Mouse (Mus musculus): ENCODE measurements at regions not wholly inside any gene's neighbourhood (a gene's known extent, or its start where the extent isn't known, plus 50 kb on each side); places are given as distances from the start of the nearest gene placed in this dataset.

DNA sequence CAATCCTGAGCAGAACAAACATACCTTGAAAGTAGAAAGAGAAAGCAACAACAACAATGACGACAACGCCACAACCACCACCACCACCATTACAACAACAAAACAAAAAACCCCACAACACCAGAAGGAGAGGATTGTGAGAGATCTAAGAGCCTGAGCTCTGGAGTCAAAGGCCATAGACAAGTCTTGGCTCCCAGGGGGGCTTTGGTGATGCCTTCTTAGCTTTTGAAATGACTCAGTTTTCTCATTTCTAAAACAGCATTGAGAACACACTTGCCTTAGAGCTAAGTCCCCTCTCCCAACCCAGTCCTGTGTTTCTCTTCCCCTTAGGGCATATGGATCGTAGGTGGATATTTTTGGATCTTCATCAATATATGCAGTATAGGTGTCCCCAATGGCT lies 112.2 kb downstream of the Kif20b start:
- TF ChIP-seq USF1 (IDR thresholded peaks at IDR 0.05; ENCODE audit: low read depth) (no peak), CEBPB (IDR thresholded peaks at IDR 0.05; ENCODE audit: low read depth) (no peak)
- H3K79me2 ChIP-seq (ENCODE audit: control insufficient read depth, insufficient read depth): no peaks in the 10 kb centered on the region
- H3K27me3 ChIP-seq (ENCODE audit: control insufficient read depth, insufficient read depth, insufficient read length): no peaks in the 10 kb centered on the region
- H3ac ChIP-seq (ENCODE audit: control insufficient read depth, insufficient read length, low read depth): no peak overlapping the region
- no peak overlapping the region for H3K4me3 ChIP-seq (ENCODE audit: insufficient read depth, poor library complexity, severe bottlenecking)
- H3K79me3 ChIP-seq (ENCODE audit: low read depth): no peaks in the 10 kb centered on the region
- H3K36me3 ChIP-seq (ENCODE audit: control insufficient read depth, insufficient read depth): no peaks in the 10 kb centered on the region

DNA sequence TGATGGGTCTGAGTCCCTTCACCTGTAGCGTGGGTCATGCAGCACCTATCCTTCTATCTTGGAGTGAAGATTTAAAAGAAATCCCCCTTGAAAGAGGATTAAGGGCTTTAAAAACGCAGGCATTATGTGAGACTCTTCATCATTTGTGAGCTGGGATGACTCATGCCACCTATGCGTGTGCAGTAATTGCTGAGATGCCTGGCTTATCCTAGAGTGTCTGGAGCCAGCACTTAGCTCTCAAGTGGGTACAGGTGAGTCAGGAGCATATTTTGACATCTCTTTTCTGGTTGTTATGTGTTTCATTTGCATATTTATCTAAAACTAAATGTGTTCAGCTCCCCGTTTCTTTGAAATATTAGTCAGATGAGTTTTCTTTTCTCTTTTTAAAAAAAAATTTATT lies 123.4 kb downstream of the Kif20b start:
- Histone ChIP-seq H3ac (ENCODE audit: control insufficient read depth, insufficient read length, low read depth) (no peak overlapping the region), H3K4me3 (ENCODE audit: insufficient read depth, poor library complexity, severe bottlenecking) (no peak overlapping the region), H3K79me3 (ENCODE audit: low read depth) (no peaks in the 10 kb centered on the region), H3K27me3 (ENCODE audit: control insufficient read depth, insufficient read depth, insufficient read length) (peaks cover 21% of the 10 kb centered on the region), H3K36me3 (ENCODE audit: control insufficient read depth, insufficient read depth) (no peaks in the 10 kb centered on the region), H3K79me2 (ENCODE audit: control insufficient read depth, insufficient read depth) (no peaks in the 10 kb centered on the region)
- no peak for TF ChIP-seq CTCF (IDR thresholded peaks at IDR 0.05; ENCODE audit: control insufficient read depth, insufficient read depth, insufficient read length)
- TF ChIP-seq MAX (IDR thresholded peaks at IDR 0.05): no peak
- TF ChIP-seq CEBPB (IDR thresholded peaks at IDR 0.05; ENCODE audit: low read depth): no peak
- TF ChIP-seq MYOD1 (IDR thresholded peaks at IDR 0.05; ENCODE audit: control insufficient read depth, insufficient read length, low read depth): no peak
- no peak for TF ChIP-seq USF1 (IDR thresholded peaks at IDR 0.05; ENCODE audit: low read depth)
- no peak for TF ChIP-seq MYOG (IDR thresholded peaks at IDR 0.05; ENCODE audit: control insufficient read depth, extremely low read depth, insufficient read length)
- no peak for TF ChIP-seq FOSL1 (IDR thresholded peaks at IDR 0.05; ENCODE audit: insufficient read depth, low read length, poor library complexity, severe bottlenecking)

GRCm38 (mm10) chr19:35066352-35066935 lies 144.3 kb downstream of the Kif20b start:
- Histone ChIP-seq H3ac (ENCODE audit: control insufficient read depth, insufficient read length, low read depth) (no peak overlapping the region), H3K79me3 (ENCODE audit: low read depth) (no peaks in the 10 kb centered on the region), H3K4me3 (ENCODE audit: insufficient read depth, poor library complexity, severe bottlenecking) (no peak overlapping the region), H3K36me3 (ENCODE audit: control insufficient read depth, insufficient read depth) (no peaks in the 10 kb centered on the region), H3K27me3 (ENCODE audit: control insufficient read depth, insufficient read depth, insufficient read length) (no peaks in the 10 kb centered on the region), H3K79me2 (ENCODE audit: control insufficient read depth, insufficient read depth) (no peaks in the 10 kb centered on the region)
- TF ChIP-seq MYOD1 (IDR thresholded peaks at IDR 0.05; ENCODE audit: control insufficient read depth, insufficient read length, low read depth) (no peak), FOSL1 (IDR thresholded peaks at IDR 0.05; ENCODE audit: insufficient read depth, low read length, poor library complexity, severe bottlenecking) (no peak), MYOG (IDR thresholded peaks at IDR 0.05; ENCODE audit: control insufficient read depth, extremely low read depth, insufficient read length) (no peak)

DNA sequence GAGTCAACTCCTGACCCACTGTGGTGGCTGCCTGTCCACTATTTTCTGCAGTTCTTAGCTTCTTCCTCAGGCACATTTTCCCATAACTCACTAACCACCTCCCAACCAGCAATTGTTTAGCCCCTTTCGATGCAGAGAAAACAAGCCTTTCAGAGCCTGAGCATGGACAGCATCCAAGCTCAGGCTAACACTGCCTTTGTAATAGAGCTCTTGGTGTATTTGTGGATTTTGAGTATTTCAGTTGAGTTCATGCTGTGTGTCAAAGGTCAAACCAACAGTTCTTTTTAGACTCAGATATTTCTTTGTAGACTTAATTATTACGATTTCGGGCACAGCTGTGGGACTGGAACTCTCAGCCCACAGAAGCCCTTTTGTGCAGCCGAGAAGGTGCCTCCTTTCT lies 159.0 kb downstream of the Kif20b start:
- no peak overlapping the region for H3K4me3 ChIP-seq (ENCODE audit: insufficient read depth, poor library complexity, severe bottlenecking)
- H3K27me3 ChIP-seq (ENCODE audit: control insufficient read depth, insufficient read depth, insufficient read length): no peaks in the 10 kb centered on the region
- H3K79me3 ChIP-seq (ENCODE audit: low read depth): no peaks in the 10 kb centered on the region
- no peaks in the 10 kb centered on the region for H3K36me3 ChIP-seq (ENCODE audit: control insufficient read depth, insufficient read depth)
- no peaks in the 10 kb centered on the region for H3K79me2 ChIP-seq (ENCODE audit: control insufficient read depth, insufficient read depth)
- TF ChIP-seq MYOG (IDR thresholded peaks at IDR 0.05; ENCODE audit: control insufficient read depth, extremely low read depth, insufficient read length) (no peak), CEBPB (IDR thresholded peaks at IDR 0.05; ENCODE audit: low read depth) (no peak), MAX (IDR thresholded peaks at IDR 0.05) (no peak), MYOD1 (IDR thresholded peaks at IDR 0.05; ENCODE audit: control insufficient read depth, insufficient read length, low read depth) (no peak), USF1 (IDR thresholded peaks at IDR 0.05; ENCODE audit: low read depth) (no peak), CTCF (IDR thresholded peaks at IDR 0.05; ENCODE audit: control insufficient read depth, insufficient read depth, insufficient read length) (no peak), FOSL1 (IDR thresholded peaks at IDR 0.05; ENCODE audit: insufficient read depth, low read length, poor library complexity, severe bottlenecking) (no peak)
- H3ac ChIP-seq (ENCODE audit: control insufficient read depth, insufficient read length, low read depth): no peak overlapping the region

DNA sequence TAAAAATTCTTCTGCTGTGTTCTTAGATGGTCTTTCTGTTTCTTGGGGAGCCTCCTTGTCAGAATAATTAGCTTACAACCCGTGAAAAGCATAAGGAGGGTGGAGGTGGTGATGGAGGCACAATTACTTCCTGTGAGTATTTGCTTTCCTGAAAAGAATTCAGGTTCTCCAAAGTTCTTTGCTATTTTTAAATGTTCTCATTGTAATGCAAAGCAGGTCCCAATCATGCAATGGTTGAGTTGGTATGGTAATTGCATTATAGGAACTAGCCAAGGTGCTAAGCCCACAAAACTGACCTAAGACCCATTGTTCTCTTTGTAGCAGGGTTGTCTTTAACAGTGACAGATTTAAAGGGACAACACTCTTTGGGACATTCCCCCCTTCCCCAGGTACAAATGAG lies 179.1 kb downstream of the Kif20b start:
- TF ChIP-seq MAX (IDR thresholded peaks at IDR 0.05) (no peak), MYOD1 (IDR thresholded peaks at IDR 0.05; ENCODE audit: control insufficient read depth, insufficient read length, low read depth) (no peak), CTCF (IDR thresholded peaks at IDR 0.05; ENCODE audit: control insufficient read depth, insufficient read depth, insufficient read length) (no peak), USF1 (IDR thresholded peaks at IDR 0.05; ENCODE audit: low read depth) (no peak), MYOG (IDR thresholded peaks at IDR 0.05; ENCODE audit: control insufficient read depth, extremely low read depth, insufficient read length) (no peak), CEBPB (IDR thresholded peaks at IDR 0.05; ENCODE audit: low read depth) (no peak), FOSL1 (IDR thresholded peaks at IDR 0.05; ENCODE audit: insufficient read depth, low read length, poor library complexity, severe bottlenecking) (no peak)

GRCm38 (mm10) chr19:35114313-35114712 lies 192.2 kb downstream of the Kif20b start:
- TF ChIP-seq MYOG (IDR thresholded peaks at IDR 0.05; ENCODE audit: control insufficient read depth, extremely low read depth, insufficient read length): no peak
- TF ChIP-seq MYOD1 (IDR thresholded peaks at IDR 0.05; ENCODE audit: control insufficient read depth, insufficient read length, low read depth): no peak
- no peak for TF ChIP-seq FOSL1 (IDR thresholded peaks at IDR 0.05; ENCODE audit: insufficient read depth, low read length, poor library complexity, severe bottlenecking)
- TF ChIP-seq MAX (IDR thresholded peaks at IDR 0.05): no peak
- no peak for TF ChIP-seq CEBPB (IDR thresholded peaks at IDR 0.05; ENCODE audit: low read depth)
- no peak for TF ChIP-seq USF1 (IDR thresholded peaks at IDR 0.05; ENCODE audit: low read depth)
- no peak for TF ChIP-seq CTCF (IDR thresholded peaks at IDR 0.05; ENCODE audit: control insufficient read depth, insufficient read depth, insufficient read length)
- no peaks in the 10 kb centered on the region for H3K36me3 ChIP-seq (ENCODE audit: control insufficient read depth, insufficient read depth)
- no peaks in the 10 kb centered on the region for H3K27me3 ChIP-seq (ENCODE audit: control insufficient read depth, insufficient read depth, insufficient read length)
- no peak overlapping the region for H3K4me3 ChIP-seq (ENCODE audit: insufficient read depth, poor library complexity, severe bottlenecking)
- no peaks in the 10 kb centered on the region for H3K79me2 ChIP-seq (ENCODE audit: control insufficient read depth, insufficient read depth)
- H3ac ChIP-seq (ENCODE audit: control insufficient read depth, insufficient read length, low read depth): no peak overlapping the region
- no peaks in the 10 kb centered on the region for H3K79me3 ChIP-seq (ENCODE audit: low read depth)

More for the DNA sequence above, 179.1 kb downstream of the Kif20b start:
- Histone ChIP-seq H3K27me3 (ENCODE audit: control insufficient read depth, insufficient read depth, insufficient read length) (no peaks in the 10 kb centered on the region), H3K36me3 (ENCODE audit: control insufficient read depth, insufficient read depth) (no peaks in the 10 kb centered on the region), H3ac (ENCODE audit: control insufficient read depth, insufficient read length, low read depth) (no peak overlapping the region), H3K79me2 (ENCODE audit: control insufficient read depth, insufficient read depth) (no peaks in the 10 kb centered on the region), H3K79me3 (ENCODE audit: low read depth) (no peaks in the 10 kb centered on the region), H3K4me3 (ENCODE audit: insufficient read depth, poor library complexity, severe bottlenecking) (no peak overlapping the region)

Measured in C2C12 (cell line).